Mouse (Mus musculus) embryonic fibroblast, embryonic 13.5 days (primary cell): ENCODE measurements around the gene Rps6kb1. TPM values are rescaled to one million over a fixed set of nuclear protein-coding genes. Genes with fewer than 3 reads are reported as not detected.
A peak's percentile ranks its signal among the peaks of the same experiment; 100 is the strongest.
"Not testable (repeated sequence)": the region's sequence is repeated elsewhere in the genome, so short reads cannot be mapped to it uniquely, and the experiment has no call there.

Experiments used
- H3K27ac ChIP-seq: 2 replicates; pipeline ENCODE4 v1.5.1; 2012; ENCODE audit warnings: low read length, control low read depth, inconsistent platforms; ENCODE audit not compliant: insufficient read depth
- H3K4me1 ChIP-seq: 2 replicates; pipeline ENCODE4 v1.6.1; 2011; ENCODE audit warnings: low read length; ENCODE audit not compliant: control insufficient read depth, insufficient read depth
- H3K4me3 ChIP-seq: 2 replicates; pipeline ENCODE4 v1.5.1; 2011; ENCODE audit warnings: mild to moderate bottlenecking, control low read depth, low read length; ENCODE audit not compliant: insufficient read depth
- CTCF ChIP-seq: IDR thresholded peaks from 2 replicates; pipeline ENCODE4 v1.5.1; 2011; ENCODE audit warnings: mild to moderate bottlenecking, control low read depth, low read length, moderate library complexity, borderline replicate concordance; ENCODE audit not compliant: insufficient read depth
- POLR2A ChIP-seq: IDR thresholded peaks from 2 replicates; pipeline ENCODE4 v1.6.1; 2011; ENCODE audit warnings: low read depth, mild to moderate bottlenecking, control low read depth, low read length, moderate library complexity
- polyA plus RNA-seq: library from polyadenylated mRNA; stranded (reverse); fragments of >200 nt; gene quantifications from 2 replicates; pipeline ENCODE4 v1.2.4, GENCODE M21; 2011; ENCODE audit warnings: low read depth; ENCODE audit not compliant: missing spikeins, insufficient read length

Rps6kb1 gene
- polyA plus RNA-seq, 1 experiment: 70.3 TPM

GRCm38 (mm10) chr11:86484101-86484868 is 60.3 kb downstream of the Rps6kb1 start, which contains the start of gene Rnft1:
TSS of gene Rnft1 (plus strand) at chr11:86484657.
- Histone ChIP-seq H3K27ac (peak within 1 kb of the TSS; percentile 61), H3K4me1 (peaks cover 3% of the 10 kb centered on the region; the same call in 1 of the 2 replicates), H3K4me3 (peak within 1 kb of the TSS; percentile 76)
- TF ChIP-seq CTCF (no peak), POLR2A (peak; percentile 95)

- H3K27ac ChIP-seq: peak overlapping the region; percentile 81; the same call in 1 of the 2 replicates
- no peak overlapping the region for H3K4me3 ChIP-seq
- H3K4me1 ChIP-seq: peaks cover 10% of the 10 kb centered on the region
- TF ChIP-seq POLR2A (no peak), CTCF (no peak)
Observed at GRCm38 (mm10) chr11:86473576-86473975, 71.0 kb downstream of the Rps6kb1 start.

DNA sequence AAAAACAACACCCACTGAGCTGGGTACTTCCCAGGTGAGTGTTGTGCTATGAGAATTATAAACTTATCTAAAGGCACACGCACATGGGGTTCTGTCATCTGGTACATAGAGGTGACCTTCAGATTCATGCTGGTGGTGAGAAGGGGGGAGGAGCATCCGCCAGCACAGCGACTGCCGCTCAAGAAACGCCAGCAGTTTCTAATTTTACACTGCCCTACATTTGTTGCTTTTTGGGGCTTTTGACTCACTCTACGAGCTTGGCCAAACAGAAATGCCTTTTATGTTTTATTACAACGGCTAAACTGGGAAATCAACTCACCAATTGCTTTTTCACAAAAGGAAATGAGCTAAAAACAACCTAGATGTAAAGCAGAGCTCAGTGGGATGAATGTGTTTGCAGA is 71.8 kb downstream of the Rps6kb1 start:
- TF ChIP-seq CTCF: no peak
- TF ChIP-seq POLR2A: 0 out of 2 replicates have a peak, but pooled peaks have one; percentile 18
- Histone ChIP-seq H3K4me3 (peak overlapping the region; percentile 31; the same call in 1 of the 2 replicates), H3K27ac (peak overlapping the region; percentile 81), H3K4me1 (peaks cover 10% of the 10 kb centered on the region)

DNA sequence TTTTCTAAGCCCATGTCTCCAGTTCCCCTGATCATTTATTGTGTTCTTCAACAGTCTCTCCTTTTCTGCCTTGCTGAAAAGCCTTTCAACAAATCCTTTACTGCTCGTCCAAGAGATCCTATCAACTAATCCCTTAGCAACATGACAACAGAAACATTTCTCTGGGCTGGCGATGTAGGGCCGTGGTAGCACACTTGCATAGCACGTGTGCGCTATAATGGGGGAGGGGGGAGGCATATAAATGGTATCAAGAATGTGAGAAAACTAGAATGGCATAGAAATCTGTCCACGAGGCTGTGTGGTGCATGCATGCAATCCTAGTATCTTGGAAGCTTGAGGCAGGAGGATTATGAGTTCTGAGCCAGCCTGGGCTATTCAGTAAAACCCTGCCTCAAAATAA is 72.8 kb downstream of the Rps6kb1 start:
- H3K4me3 ChIP-seq: no peak overlapping the region
- TF ChIP-seq CTCF (no peak), POLR2A (no peak)
- H3K27ac ChIP-seq: no peak overlapping the region
- peaks cover 10% of the 10 kb centered on the region for H3K4me1 ChIP-seq

- H3K4me3 ChIP-seq: no peak overlapping the region
- peaks cover 8% of the 10 kb centered on the region for H3K4me1 ChIP-seq
- no peak for TF ChIP-seq POLR2A
- TF ChIP-seq CTCF: no peak
- H3K27ac ChIP-seq: no peak overlapping the region
Observed at GRCm38 (mm10) chr11:86468971-86469370, 75.6 kb downstream of the Rps6kb1 start.

DNA sequence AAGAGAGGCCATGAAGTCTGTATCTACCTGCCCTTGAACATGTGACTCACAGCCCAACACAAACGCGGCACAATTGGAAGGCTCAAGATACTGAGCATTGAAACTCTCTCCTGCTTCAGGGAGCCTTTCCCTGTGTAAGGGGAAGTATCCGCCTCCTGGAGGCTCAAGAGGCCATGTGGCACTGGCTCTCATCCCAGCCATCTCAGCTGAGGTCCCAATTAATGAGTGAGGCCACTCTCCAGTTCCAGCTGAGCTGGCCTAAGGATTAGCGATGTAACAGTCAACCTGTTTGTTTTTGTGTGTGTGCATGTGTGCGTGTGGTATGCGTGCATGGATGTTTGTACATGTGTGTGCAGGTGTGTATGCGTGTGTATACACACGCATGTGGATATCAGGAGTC is 76.3 kb downstream of the Rps6kb1 start:
- Histone ChIP-seq H3K4me3 (no peak overlapping the region), H3K4me1 (peaks cover 4% of the 10 kb centered on the region; the same call in 1 of the 2 replicates), H3K27ac (no peak overlapping the region)
- no peak for TF ChIP-seq POLR2A
- no peak for TF ChIP-seq CTCF

- H3K4me3 ChIP-seq, H3K27ac ChIP-seq, H3K4me1 ChIP-seq: not testable (repeated sequence)
- TF ChIP-seq CTCF: peak; percentile 26; the same call in 1 of the 2 replicates
Observed at GRCm38 (mm10) chr11:86464275-86464674, 80.3 kb downstream of the Rps6kb1 start.

DNA sequence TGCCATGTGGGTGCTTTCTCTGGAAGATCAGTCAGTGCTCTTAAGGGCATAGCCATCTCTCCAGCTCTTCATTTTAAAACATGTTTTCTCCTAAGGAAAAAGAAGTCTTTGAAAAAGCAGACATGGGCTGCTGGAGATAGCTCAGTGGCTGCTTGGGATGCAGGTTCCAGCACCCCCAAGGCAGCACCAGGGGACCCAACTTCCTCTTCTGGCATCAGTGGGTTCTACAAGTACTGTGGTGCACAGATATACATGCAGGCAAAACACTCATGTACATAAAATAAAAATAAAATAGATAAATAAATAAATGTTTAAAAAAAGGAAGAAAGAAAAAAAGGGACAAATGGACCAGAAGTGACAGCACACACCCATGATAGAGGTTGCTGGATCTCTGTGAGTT is 82.0 kb downstream of the Rps6kb1 start:
- Histone ChIP-seq H3K4me1 (no peaks in the 10 kb centered on the region), H3K27ac (no peak overlapping the region), H3K4me3 (no peak overlapping the region)
- TF ChIP-seq POLR2A (no peak), CTCF (no peak)

- no peak overlapping the region for H3K4me3 ChIP-seq
- H3K4me1 ChIP-seq: no peaks in the 10 kb centered on the region
- no peak overlapping the region for H3K27ac ChIP-seq
- TF ChIP-seq POLR2A: no peak
- TF ChIP-seq CTCF: no peak
Observed at GRCm38 (mm10) chr11:86458866-86459265, 85.7 kb downstream of the Rps6kb1 start.

- no peak for TF ChIP-seq CTCF
- no peak for TF ChIP-seq POLR2A
- H3K27ac ChIP-seq: no peak overlapping the region
- H3K4me1 ChIP-seq: no peaks in the 10 kb centered on the region
- H3K4me3 ChIP-seq: no peak overlapping the region
Observed at GRCm38 (mm10) chr11:86457545-86457944, 87.1 kb downstream of the Rps6kb1 start.

DNA sequence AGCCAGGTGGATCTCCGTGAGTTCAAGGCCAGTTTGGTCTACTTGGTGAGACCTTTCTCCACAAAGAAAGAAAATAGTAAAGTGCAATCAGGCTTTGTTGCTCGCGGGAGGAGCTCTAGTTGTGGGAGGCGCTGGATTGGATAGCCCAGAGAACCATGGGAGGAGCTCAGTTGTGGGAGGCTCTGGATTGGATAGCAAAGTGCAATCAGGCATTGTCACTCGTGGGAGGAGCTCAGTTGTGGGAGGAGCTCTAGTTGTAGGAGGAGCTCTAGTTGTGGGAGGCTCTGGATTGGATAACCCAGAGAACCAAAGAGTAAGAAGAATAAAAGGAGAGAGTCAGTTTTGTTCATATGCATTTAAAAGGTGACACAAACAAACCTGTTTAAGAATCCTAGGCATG is 90.6 kb downstream of the Rps6kb1 start:
- H3K27ac ChIP-seq: no peak overlapping the region
- no peaks in the 10 kb centered on the region for H3K4me1 ChIP-seq
- TF ChIP-seq POLR2A (no peak), CTCF (no peak)
- H3K4me3 ChIP-seq: no peak overlapping the region

Other genes starting within 250 kb of the Rps6kb1 start
- 40.8 and 57.0 TPM in 2 replicates for gene Med13, start 187.2 kb downstream of the Rps6kb1 start, polyA plus RNA-seq
- gene Rnft1, start 60.1 kb downstream of the Rps6kb1 start, polyA plus RNA-seq: 72.6 and 83.5 TPM in 2 replicates
- 6.4 and 8.2 TPM in 2 replicates for gene Tubd1, start 186 bp upstream of the Rps6kb1 start, polyA plus RNA-seq
- 525 and 577 TPM in 2 replicates for gene Vmp1, start 139.0 kb upstream of the Rps6kb1 start, polyA plus RNA-seq
- gene Ptrh2, start 139.2 kb upstream of the Rps6kb1 start, polyA plus RNA-seq: 18.3 and 19.1 TPM in 2 replicates
- gene Cltc, start 212.8 kb upstream of the Rps6kb1 start, polyA plus RNA-seq: 468 and 511 TPM in 2 replicates